Mouse (Mus musculus) neutrophil, adult 5-6 weeks (primary cell): ENCODE data around the gene Egfr. TPM values are rescaled to one million over a fixed set of nuclear protein-coding genes. Genes with fewer than 3 reads are reported as not detected.

Experiments used
- ATAC-seq: fragments of 151-379, 151-347 bp; 2 replicates; pipeline ENCODE4 v1.8.0; 2017; ENCODE audit warnings: mild to moderate bottlenecking, moderate TSS enrichment; ENCODE audit not compliant: insufficient number of reproducible peaks, poor library complexity, low FRiP score, severe bottlenecking; ENCODE audit errors: extremely low read depth
- total RNA-seq: library from RNA; stranded (forward); fragments of 200-1000 nt; gene quantifications from 2 replicates; pipeline ENCODE4 v1.2.3, GENCODE M21; 2017

Gene Egfr
- total RNA-seq, 1 experiment from 2014 or later: under 0.01 TPM

DNA sequence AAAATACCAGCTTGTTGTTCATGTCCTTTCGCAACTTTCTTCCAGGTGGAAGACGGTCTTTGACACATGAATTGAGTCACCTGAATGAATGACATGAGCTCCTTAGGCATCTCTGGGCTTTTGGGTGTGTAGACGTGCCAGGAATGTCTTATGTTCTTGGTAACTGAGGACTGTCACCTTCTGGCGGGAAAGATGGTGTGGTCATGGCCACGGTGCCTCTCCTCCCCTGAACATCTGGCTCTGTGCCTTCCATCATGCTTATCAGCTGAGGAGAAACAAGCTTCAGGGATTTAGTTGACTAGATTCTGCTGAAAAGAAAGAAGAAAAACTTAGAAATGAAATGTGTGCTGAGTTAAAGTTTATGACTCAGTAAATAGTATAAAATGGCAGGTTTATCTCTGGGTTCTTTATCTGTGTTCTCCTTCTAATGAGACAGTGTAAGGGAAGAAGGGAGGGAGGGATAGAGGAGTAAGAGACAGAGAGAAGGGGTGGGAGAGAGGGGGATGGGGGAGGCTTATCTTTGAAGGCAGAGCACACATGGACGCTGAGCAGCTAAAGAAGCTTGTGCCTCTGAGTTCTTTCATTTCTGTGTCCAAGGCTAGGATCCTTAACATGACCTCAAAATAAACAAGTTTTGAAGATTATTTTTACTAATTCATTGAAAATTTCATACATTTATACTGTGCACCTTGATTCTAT is 65.5 kb downstream of the Egfr start:
- no peak for ATAC-seq

DNA sequence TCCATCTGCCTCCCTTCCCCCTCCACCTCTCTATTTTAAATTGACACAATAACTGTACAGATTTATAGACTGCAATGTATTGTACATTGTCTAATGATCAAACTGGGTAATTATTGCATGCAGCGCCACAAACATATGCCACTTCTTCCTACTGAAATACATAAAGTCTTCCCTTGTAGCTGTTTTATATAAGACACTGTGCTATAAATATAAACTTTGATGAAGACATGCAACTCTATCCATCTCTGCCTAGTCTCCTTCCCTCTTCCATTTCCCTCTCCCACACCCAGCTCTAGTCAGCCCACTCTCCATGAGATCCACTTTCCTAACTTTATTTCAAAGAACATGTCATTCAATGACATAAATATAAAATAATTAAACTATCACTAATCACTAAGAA is 67.4 kb downstream of the Egfr start:
- no peak for ATAC-seq

DNA sequence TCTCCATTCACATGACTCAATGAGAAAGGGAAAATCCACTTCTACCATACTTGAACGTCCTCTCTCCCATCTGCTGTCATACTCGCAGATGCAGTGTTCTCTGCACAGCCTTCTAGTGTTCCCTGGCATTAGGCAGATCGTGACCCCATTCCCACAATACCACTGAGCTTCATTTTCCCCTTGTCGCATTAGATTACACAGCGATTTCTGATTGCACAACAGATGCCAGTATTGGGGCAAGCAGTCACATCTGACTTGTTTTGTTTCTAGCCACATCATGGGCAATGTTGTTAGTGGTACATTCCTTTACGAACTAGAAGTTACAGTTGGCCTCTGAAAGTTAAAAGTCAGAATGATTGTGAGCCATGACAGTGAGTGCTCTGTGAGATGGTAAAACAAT is 68.1 kb downstream of the Egfr start:
- ATAC-seq: no peak

DNA sequence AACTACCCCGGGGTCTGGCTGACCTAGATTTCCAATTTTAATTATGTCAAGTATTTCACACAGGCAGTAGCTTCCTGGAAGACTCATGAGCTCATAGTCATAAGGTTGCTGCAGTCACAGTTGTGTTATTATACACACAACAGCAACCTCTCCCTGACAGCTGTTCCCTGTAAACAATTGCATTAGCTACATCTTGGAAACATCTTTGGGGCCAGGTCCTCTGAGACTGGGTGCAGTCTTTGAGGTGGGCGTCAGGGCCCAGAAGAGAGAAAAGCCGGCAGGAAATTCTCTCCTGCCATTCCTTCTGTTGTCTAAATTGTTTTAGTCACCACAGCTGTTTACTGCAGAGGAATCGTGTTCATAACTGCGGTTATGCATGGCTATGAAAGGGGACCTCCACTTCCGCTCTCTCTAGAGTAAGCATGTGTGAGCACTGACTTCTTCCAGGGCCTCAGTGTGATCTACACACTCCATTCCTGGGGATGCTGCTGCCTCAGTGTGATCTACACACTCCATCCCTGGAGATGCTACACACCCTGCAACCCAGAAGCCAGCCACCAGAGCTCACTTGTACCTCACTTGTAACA is 69.8 kb downstream of the Egfr start:
- no peak for ATAC-seq

DNA sequence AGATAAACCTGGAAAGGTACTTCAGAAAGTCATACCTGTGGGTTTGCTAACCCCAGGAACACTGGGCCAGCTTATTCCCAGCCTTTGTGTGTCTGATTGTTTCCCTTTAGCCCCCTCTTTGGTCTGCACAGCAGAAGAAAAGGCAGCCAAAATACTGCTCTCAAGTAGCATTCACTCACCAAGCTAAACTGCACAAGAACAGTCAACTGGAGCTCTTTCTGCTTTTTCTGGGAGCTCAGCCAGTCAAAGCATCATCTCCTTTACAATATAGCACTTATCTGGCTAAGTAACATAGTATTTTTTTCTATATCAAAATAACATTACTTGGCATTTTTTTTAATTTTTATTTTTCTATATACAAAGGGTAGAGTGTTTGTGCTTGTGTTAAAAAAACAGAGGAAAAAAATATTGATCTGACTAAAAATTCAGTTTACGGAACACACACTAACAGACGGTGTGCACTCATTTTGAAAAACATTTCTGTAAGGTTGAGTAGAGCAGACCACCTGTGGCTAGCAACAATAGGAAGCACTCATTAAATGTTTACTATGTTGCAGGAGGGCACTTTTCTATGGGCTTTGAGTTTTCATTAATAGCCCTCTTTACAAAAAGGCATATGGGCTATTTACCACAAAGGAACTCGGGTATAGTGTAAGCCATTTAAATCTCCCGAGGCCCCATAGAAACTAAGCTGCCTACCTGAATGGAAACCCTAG is 72.0 kb downstream of the Egfr start:
- no peak for ATAC-seq

DNA sequence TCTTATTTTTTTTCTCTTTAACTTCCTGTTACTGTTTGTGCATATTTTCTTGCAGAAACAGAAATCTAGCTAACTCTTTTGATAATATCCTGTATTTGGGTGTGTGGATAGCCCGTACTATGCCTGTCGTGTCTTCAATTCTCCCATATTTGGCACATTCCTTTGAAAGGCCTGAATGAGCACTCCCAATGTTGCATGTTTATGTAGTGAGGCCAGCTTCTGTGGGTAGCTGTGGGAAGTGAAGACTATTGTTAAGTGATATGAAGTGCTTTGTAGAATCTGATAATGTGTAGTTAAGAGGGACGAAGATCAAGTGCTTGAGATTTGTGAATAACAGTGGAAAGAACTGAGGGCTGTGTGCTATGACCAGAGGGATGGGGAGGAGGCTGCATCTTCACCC is 77.5 kb downstream of the Egfr start:
- no peak for ATAC-seq

DNA sequence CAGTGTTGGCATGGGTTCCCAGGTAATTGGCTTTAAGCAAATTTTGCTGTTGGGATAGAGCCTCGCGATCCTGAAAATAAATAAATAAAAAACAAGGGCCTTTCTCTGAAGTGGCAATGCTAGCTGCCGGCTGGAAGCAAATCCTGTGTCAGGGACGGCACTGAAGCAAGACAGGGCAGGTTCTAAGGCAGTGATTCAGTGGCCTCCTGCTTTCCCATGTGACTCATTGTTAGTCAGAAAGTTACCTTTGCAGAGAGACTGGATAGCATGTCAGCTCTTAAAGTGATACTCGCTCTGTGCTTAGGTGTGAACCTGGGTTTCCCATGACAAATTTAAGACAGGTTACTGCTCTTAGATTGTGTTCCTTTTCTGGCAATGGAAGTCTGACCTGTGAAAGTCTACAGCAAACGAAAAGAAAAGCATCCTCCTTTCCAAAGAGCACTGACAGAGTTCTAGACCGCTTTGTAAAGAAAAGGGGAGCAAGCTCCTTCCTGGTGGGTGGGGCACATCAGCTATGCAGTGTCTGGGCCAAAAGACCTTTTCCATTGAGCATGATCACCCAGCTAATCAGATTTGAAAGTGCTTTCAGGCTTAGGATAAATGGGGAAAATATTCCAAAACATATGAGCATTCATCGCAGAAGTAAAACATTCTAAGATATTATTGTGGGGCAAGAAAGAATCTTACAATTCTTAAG is 78.7 kb downstream of the Egfr start:
- no peak for ATAC-seq

DNA sequence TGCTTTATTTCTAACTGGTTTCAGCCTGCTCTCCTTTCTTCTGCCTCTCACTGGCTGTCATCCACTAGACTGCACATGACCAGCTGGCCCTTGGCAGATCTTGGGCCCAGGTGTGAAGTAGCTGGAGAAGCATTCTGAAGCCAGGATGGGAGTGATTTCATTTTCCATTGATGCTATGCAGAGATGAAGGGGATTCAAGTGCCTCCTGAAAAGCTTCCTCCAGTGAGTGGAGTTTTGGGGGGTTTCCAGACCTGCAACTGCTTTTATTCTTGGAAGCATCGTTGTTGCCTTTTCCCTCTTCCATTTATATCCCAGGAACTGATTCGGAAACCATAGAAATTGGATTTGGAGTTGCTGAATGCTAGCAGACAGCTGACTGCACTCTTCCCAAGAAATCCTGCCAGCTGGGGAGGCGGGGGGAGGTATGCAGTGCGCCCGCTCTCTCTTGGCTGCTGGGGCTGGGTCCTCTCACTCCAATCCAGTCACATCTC is 80.0 kb downstream of the Egfr start:
- ATAC-seq: no peak

DNA sequence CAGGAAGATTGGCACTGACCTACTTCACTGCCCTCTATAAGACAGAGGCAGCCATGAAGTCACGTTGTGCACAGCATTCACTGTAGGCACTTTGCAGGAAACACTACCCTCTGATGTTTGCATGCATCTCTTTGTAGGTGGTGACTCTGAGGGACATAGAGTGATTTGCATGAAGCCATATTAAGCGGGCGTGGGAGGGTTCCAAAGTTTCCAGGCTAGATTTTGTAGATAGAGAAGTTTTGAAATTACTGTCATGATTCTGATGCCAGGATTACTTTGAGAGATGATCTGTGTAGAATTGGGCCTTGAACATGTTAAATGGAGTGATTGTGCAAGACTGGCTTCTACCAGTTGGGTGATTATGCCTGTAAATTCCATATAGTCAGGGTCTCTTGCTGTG is 86.8 kb downstream of the Egfr start:
- ATAC-seq: no peak

DNA sequence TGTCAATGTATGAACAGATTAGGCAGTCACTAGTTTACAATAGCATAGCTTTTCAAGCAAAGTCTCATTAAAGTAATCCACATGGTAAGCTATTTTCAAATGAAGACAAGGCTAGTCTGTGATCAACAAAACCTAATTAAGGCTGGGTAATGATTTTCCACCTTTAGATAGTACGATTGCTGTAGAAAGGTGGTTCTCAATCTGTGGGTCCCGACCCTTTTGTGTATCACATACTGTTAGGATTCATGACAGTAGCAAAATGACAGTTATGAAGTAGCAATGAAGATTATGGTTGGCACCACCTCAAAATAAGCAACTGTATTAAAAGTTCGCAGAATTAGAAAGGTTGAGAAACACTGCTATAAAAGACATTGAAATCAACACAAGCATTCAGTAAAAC is 90.9 kb downstream of the Egfr start:
- ATAC-seq: no peak

DNA sequence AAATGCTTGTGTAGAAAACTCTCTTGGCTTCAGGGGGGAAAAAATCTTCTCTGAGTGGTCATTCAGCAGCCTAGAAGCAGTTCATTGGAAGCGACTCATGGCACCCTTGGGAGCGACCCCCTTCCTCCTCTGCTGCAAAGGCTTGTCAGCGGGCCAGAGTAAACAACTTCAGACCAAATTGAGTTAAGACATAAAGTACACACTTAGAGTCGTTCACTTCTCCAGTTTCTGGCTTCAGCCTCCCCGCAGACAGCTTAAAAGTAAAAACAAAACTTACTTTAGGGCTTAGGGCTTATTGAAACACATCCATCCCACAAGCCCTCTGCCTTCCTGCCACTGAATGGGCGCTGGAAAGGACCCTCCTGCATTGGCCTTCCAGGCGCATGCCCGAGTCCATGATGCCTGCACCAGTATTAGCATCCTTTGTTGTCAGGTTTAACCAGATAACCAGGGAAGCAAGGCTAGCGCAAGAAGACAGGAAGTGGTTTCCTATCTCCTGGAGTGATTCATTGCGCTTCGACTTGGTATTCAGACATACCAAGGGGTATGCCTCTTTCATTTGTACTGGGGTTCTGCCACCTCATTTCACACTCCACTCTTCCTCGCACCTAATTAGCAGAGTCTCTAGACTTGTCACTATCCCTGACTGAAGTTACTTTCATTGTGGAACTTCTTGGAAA is 92.0 kb downstream of the Egfr start:
- no peak for ATAC-seq

DNA sequence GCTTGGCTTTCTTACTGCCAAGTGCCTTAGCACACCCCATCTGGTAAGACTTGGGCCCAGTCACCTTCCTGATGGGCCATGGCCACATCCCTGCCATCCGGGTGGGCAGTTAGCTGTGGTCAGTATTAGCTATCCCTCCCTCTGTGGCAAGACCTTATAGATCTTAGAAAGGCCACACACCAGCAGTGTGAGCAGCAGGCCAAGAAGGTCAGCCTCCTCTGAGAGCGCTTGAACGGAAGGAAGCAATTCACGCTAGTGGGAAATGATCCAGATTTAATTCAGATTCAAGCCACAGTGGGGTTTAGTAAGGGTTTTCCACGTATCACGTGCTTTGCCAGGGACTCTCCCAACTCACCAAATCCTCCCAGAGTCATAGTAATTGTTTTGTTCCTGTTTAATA is 96.9 kb downstream of the Egfr start:
- no peak for ATAC-seq

DNA sequence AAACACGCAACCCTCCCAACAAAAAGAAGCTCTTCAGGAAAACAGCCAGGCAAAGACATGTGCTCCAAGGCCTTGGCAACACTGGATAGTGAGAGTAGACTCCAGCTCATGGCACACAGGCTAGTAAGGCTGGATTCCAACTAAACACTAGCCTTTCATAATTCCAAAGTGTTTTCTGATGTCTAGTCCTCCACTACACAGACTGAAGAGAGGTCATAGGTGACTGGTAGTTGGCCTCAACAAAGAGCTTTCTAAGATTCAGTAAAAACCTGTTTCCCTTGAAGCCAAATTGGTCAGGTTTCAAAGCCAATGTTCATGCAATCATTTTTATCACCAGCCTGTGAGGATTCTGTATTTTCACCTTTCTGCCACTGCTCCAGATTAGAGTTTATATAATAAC is 99.4 kb downstream of the Egfr start:
- no peak for ATAC-seq

DNA sequence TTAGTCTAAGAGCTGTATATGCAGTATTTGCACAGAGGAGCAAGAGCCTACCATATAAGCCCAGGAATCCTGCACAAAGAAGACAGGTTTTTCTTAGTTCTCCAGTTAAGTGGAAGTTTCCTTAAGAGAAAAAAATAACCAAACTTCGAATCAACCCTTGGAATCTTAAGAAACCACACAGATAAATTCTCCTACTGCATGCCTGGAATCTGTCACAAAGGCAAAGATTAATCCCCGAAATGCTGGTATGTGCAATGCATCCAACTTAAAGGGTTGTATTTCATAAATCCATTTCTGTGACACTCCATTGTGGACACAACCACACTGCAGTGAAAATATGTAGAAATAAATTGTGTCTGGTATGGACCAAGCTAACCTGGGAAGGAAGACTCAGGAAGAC is 102.1 kb downstream of the Egfr start:
- ATAC-seq: no peak

DNA sequence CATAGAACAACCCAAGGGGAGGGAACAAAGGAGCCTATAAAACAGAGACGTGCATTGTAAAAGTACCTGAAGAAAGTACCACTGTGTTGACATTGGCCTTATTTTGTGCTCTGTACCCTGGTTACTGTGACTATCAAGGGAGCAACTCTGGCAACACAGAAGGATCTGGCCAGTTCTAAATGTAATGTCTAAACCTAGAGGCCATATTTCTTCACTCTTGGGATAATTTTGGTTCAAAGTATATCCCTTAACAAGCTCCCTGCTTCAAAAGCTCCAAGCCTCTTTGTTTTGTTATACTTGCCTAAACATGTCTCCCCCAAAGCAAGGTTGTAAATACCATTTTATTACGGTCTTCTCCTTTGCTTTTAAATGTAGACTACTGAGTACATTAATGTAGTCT is 105.3 kb downstream of the Egfr start:
- no peak for ATAC-seq

DNA sequence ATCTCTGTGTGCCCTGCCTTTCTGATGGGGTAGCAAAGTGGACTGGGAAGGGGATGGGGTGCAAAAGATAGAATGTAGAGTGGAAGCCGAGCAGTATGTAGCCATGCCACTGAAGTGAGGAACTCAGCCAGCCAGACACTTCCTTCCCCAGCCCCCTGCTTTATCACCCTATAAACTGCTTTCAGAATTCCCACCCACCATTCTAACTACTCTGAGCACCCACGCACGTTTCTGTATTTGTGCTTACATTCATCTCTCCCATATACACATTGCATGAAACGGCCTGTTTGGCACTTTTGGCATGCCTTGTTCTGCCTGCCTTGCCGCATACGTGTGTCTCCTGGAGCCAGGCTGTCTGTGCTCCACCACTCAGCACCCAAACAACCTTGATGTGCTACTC is 109.0 kb downstream of the Egfr start:
- no peak for ATAC-seq

DNA sequence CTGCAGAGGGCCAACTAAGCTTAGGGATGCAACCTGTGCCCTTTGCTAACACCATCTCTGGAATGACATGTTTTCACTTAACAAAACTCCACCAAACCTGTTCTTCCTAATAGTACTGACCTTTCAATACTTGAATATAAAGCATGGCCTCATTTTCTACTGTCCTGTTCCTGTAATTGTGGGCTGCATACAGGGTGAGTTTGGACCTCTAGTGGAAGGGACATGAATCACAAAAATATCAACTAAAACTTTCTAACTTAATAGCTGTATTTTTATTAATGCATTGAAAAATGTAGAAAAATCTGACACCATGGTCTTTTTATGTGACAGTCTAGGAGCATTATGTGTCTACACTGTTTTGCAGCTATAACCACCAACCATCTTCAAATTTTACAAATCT is 111.5 kb downstream of the Egfr start:
- no peak for ATAC-seq

DNA sequence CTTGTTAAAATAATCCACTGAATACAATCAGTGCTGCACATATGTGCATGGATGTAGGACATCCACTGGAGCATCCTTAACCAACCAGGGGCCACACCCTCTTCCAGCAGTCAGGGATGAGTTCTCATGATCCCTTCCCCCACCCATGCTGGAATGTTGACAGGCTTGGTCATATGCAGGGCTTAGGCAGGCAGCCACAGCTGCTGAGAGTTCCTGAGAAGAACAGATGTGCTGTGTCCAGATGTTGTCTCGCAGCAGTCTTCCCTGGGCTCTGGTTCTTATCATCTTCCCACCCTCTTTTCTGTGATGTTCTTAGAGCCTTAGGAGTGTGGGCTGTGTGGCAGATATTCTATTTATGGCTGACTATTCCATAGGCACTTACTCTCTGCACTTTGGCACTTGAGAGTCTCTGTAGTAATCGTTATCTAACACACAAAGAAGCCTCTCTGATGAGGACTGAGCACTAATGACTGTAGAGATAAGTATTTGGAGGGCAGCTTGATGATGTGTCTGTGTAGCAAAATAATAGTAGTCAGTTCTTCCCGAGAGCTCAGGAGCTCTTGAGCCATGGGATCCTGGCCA is 113.1 kb downstream of the Egfr start:
- ATAC-seq: no peak

DNA sequence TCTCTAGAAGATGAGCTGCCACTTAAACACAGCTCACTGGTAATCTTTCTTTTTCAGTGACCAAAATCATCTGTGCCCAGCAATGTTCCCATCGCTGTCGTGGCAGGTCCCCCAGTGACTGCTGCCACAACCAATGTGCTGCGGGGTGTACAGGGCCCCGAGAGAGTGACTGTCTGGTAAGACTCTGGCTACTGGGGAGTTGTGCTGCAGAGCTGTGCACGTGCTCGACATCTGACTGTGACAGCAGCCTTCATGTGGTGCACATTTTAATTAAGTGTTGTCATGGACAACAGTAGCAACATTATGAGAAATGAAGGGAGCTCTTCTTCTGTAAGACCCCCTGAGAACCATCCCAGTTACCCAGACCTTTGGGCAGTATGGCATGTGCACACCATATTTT is 116.0 kb downstream of the Egfr start:
- ATAC-seq: no peak
